Mouse (Mus musculus) layer of hippocampus, adult 9-11 months (tissue): ENCODE measurements around the gene Fbxo40.

ENCODE experiments used
- DNase-seq: peaks from one replicate; pipeline ENCODE4 v3.0.0; 2022

Fbxo40 gene

DNA sequence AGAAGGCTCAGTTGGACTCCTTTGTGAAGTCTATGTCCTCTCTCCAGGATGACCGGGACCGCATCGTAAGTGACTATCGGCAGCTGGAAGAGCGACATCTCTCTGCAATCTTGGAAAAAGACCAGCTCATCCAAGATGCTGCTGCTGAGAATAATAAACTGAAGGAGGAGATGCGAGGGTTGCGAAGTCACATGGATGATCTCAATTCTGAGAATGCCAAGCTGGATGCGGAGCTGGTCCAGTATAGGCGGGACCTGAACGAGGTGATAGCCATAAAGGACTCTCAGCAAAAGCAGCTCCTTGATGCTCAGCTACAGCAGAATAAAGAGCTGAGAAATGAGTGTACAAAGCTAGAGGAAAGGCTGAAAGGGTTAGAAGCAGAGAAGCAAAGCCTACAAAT is 71.8 kb downstream of the Fbxo40 start:
- DNase-seq = no peak

DNA sequence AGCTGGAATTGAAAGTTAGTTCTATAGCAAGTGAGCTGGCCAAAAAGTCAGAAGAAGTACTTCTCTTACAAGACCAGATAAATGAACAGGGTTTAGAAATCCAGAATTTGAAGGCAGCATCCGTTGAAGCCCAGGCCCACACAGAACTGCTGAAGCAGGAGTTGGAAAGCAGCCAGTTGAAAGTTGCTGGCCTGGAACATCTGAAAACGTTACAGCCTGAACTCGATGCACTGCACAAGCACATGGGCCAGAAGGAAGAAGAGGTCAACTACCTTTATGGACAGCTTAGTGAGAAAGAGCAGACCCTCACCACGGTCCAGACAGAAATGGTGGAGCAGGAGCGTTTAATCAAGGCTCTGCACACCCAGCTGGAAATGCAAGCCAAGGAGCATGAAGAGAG is 76.1 kb downstream of the Fbxo40 start:
- DNase-seq = no peak
